Comparison of ENCODE assay signal across 7 mouse cellular contexts in the genomic region with DNA sequence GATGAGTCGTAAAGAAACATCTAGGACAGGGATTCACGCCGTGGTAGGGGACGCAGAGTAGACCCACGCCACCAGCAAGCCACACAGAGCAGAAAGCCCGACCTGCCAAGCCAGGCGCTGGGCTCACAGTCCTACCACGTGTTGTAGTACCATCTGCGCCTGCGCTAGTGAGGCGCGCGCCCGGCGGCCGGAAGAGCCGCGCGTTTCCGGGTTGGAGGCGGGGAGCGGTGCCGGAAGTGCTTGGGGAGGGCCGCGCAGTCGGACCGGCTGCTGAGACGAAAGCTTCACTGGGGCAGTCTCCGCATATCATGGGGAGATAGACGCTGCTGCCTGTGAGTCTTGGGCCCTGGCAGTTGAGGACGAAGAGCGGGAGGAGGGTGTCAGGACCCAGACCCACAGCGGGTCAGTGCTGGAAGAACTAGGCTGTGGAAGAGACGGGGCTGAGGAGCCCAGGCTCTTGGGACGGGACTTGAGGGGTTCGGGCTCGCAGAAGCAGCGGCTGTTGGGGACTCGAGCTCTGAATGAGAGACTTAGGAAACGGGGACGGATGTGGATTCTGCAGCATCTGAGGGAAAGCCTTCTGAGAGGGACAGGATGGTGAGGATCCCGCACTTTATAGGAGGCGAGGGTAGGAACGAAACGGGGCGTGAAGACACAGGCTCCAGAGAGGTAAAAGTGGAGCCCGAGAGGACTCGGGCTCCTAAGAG. TPM values are rescaled to one million over a fixed set of nuclear protein-coding genes. Genes with fewer than 3 reads are reported as not detected.
DNase-seq lines count a peak whose midpoint lies in the region; ATAC-seq and TF ChIP-seq lines count a peak whose summit lies in the region.

Gene Taf12, plus strand, starts transcription at position 220 of the 707 bp plus-strand sequence.

- WGBS in embryonic facial prominence, embryonic 11.5 days = under 1% methylated on average over 48 of the region's 48 CpGs
- under 1% methylated on average over 48 of the region's 48 CpGs for WGBS in kidney, adult 2 months
- under 1% methylated on average over 48 of the region's 48 CpGs for WGBS in limb, embryonic 12.5 days
- under 1% methylated on average over 48 of the region's 48 CpGs for WGBS in midbrain, embryonic 15.5 days
- WGBS in spleen, adult 2 months = under 1% methylated on average over 48 of the region's 48 CpGs

- H3K9me3 ChIP-seq in embryonic facial prominence, embryonic 11.5 days (replicated peaks; ENCODE audit: control insufficient read depth, low read length) = no peaks in the 10 kb centered on the region
- H3K9me3 ChIP-seq in limb, embryonic 12.5 days = no peaks in the 10 kb centered on the region
- no peaks in the 10 kb centered on the region for H3K9me3 ChIP-seq in midbrain, embryonic 15.5 days

- peak within 1 kb of the TSS; percentile 49 for H3K4me3 ChIP-seq in embryonic facial prominence, embryonic 11.5 days (ENCODE audit: low read depth, low read length)
- peak within 1 kb of the TSS; percentile 96 for H3K4me3 ChIP-seq in kidney, adult 2 months (ENCODE audit: insufficient read depth, low read depth, low read length)
- peak within 1 kb of the TSS; percentile 59 for H3K4me3 ChIP-seq in limb, embryonic 12.5 days (replicated peaks)
- peak within 1 kb of the TSS; percentile 74 for H3K4me3 ChIP-seq in midbrain, embryonic 15.5 days
- peak within 1 kb of the TSS; percentile 82 for H3K4me3 ChIP-seq in spleen, adult 2 months (ENCODE audit: extremely low read depth, insufficient read depth, insufficient read length)

- H3K4me2 ChIP-seq in embryonic facial prominence, embryonic 11.5 days (ENCODE audit: low read depth, low read length) = peak within 1 kb of the TSS; percentile 83
- peak within 1 kb of the TSS; percentile 81 for H3K4me2 ChIP-seq in limb, embryonic 12.5 days
- H3K4me2 ChIP-seq in midbrain, embryonic 15.5 days = peak within 1 kb of the TSS; percentile 78

- no peaks in the 10 kb centered on the region for H3K27me3 ChIP-seq in embryonic facial prominence, embryonic 11.5 days (ENCODE audit: control insufficient read depth, insufficient read depth, low read length)
- H3K27me3 ChIP-seq in kidney, adult 2 months (replicated peaks; ENCODE audit: control insufficient read depth, insufficient read depth, low read length) = no peaks in the 10 kb centered on the region
- no peaks in the 10 kb centered on the region for H3K27me3 ChIP-seq in limb, embryonic 12.5 days
- H3K27me3 ChIP-seq in midbrain, embryonic 15.5 days (replicated peaks) = no peaks in the 10 kb centered on the region
- no peaks in the 10 kb centered on the region for H3K27me3 ChIP-seq in spleen, adult 2 months (ENCODE audit: control insufficient read depth, insufficient read depth, low read length)

- TF ChIP-seq CTCF in kidney, adult 2 months (conservative IDR thresholded peaks at IDR 0.05; ENCODE audit: insufficient read depth, insufficient read length, low read depth, low read length) = no peak
- no peak for TF ChIP-seq CTCF in spleen, adult 2 months (IDR thresholded peaks at IDR 0.05; ENCODE audit: extremely low read depth, insufficient read depth, insufficient read length, insufficient replicate concordance)

- DNase-seq in adrenal gland, postnatal 14 days = peak; percentile 96
- peak; percentile 95 for DNase-seq in embryonic facial prominence, embryonic 11.5 days (ENCODE audit: low spot score)
- DNase-seq in heart, adult 18-20 months = peak; percentile 93 to 95
- DNase-seq in kidney, adult 2 months = peak; percentile 96
- DNase-seq in spleen, adult 2 months (ENCODE audit: low read depth in 1 of 2, low spot score in 2 of 2) = peak; percentile 87 to 89

- H3K27ac ChIP-seq in embryonic facial prominence, embryonic 11.5 days (replicated peaks; ENCODE audit: low read depth, low read length) = peak within 1 kb of the TSS; percentile 59
- H3K27ac ChIP-seq in kidney, adult 2 months (ENCODE audit: insufficient read depth, low read depth, low read length) = peak within 1 kb of the TSS; percentile 87
- H3K27ac ChIP-seq in limb, embryonic 12.5 days = peak within 1 kb of the TSS; percentile 84
- peak within 1 kb of the TSS; percentile 88 for H3K27ac ChIP-seq in midbrain, embryonic 15.5 days
- H3K27ac ChIP-seq in spleen, adult 2 months (ENCODE audit: insufficient read depth, low read length) = peak within 1 kb of the TSS; percentile 89

- peak within 1 kb of the TSS; percentile 64 for H3K9ac ChIP-seq in embryonic facial prominence, embryonic 11.5 days (replicated peaks; ENCODE audit: low read length)
- H3K9ac ChIP-seq in limb, embryonic 12.5 days (replicated peaks) = peak within 1 kb of the TSS; percentile 80
- H3K9ac ChIP-seq in midbrain, embryonic 15.5 days = peak within 1 kb of the TSS; percentile 81

- TF ChIP-seq POLR2A in kidney, adult 2 months (IDR thresholded peaks at IDR 0.05; ENCODE audit: low read depth, low read length) = peak; percentile 97
- TF ChIP-seq POLR2A in spleen, adult 2 months (IDR thresholded peaks at IDR 0.05; ENCODE audit: low read depth, low read length) = peak; percentile 99

- H3K36me3 ChIP-seq in embryonic facial prominence, embryonic 11.5 days (replicated peaks; ENCODE audit: control insufficient read depth, insufficient read depth, low read depth, low read length) = no peaks in the 10 kb centered on the region
- no peaks in the 10 kb centered on the region for H3K36me3 ChIP-seq in kidney, adult 2 months (ENCODE audit: control insufficient read depth, insufficient read depth, low read length)
- peaks cover 5% of the 10 kb centered on the region; the same call in 1 of the 2 replicates for H3K36me3 ChIP-seq in limb, embryonic 12.5 days
- no peaks in the 10 kb centered on the region for H3K36me3 ChIP-seq in midbrain, embryonic 15.5 days (replicated peaks)
- H3K36me3 ChIP-seq in spleen, adult 2 months (ENCODE audit: control insufficient read depth, insufficient read depth, low read length) = no peaks in the 10 kb centered on the region; the same call in 1 of the 2 replicates

- no peaks in the 10 kb centered on the region for H3K4me1 ChIP-seq in embryonic facial prominence, embryonic 11.5 days (ENCODE audit: control insufficient read depth, insufficient read depth, low read length)
- H3K4me1 ChIP-seq in kidney, adult 2 months (ENCODE audit: control insufficient read depth, insufficient read depth, low read length) = no peaks in the 10 kb centered on the region; the same call in 1 of the 2 replicates
- H3K4me1 ChIP-seq in limb, embryonic 12.5 days (replicated peaks) = peaks cover 13% of the 10 kb centered on the region
- H3K4me1 ChIP-seq in midbrain, embryonic 15.5 days = peaks cover 29% of the 10 kb centered on the region
- no peaks in the 10 kb centered on the region for H3K4me1 ChIP-seq in spleen, adult 2 months (ENCODE audit: control insufficient read depth, insufficient read depth, insufficient read length)

- ATAC-seq in embryonic facial prominence, embryonic 11.5 days (replicated peaks; ENCODE audit: insufficient number of reproducible peaks, low FRiP score, low TSS enrichment, low read depth) = peak; percentile 71
- peak; percentile 64 for ATAC-seq in limb, embryonic 12.5 days (ENCODE audit: insufficient number of reproducible peaks, insufficient read depth, low FRiP score, low TSS enrichment, low read depth)
- peak; percentile 92 for ATAC-seq in midbrain, embryonic 15.5 days (replicated peaks)

RNA-seq across cellular contexts. Expression of gene Taf12, which starts in this region (rescaled TPM):
- total RNA-seq in adrenal gland, postnatal 14 days (2021) = 27.3 and 31.3 TPM in 2 replicates
- 60.5 and 64.6 TPM in 2 replicates for polyA plus RNA-seq in embryonic facial prominence, embryonic 11.5 days (2014; fragmentation: Nextera tagmentation; extraction: Ambion mirVana)
- total RNA-seq in heart, adult 18-20 months (2021) = 10 to 100 TPM; 31.7 to 32.9 TPM
- 12.2 and 15.0 TPM in 2 replicates for polyA plus RNA-seq in kidney, adult 2 months (2012; rRNA removed)
- polyA plus RNA-seq in limb, embryonic 12.5 days (2016; fragmentation: Nextera tagmentation; extraction: Ambion mirVana) = 58.9 and 59.8 TPM in 2 replicates
- 45.2 and 47.7 TPM in 2 replicates for polyA plus RNA-seq in midbrain, embryonic 15.5 days (2015; fragmentation: Nextera tagmentation; extraction: Ambion mirVana)
- polyA plus RNA-seq in spleen, adult 2 months (2012; rRNA removed) = 6.9 and 7.5 TPM in 2 replicates

Comparison
In these comparisons a context has a peak if more than half of its experiments do, and no peak if none do; other contexts are left out.
1. Peak in every context shown above with its lines: DNase-seq, ATAC-seq, H3K4me3 ChIP-seq and H3K27ac ChIP-seq.